Mouse (Mus musculus) CH12.LX (cell line): ENCODE results near the gene Wdr59. TPM values are rescaled to one million over a fixed set of nuclear protein-coding genes. Genes with fewer than 3 reads are reported as not detected.

Experiments used
- DNase-seq: peaks from one replicate; pipeline ENCODE4 v3.0.0-alpha.2; 2013; ENCODE audit errors: extremely low read depth
- H3K27ac ChIP-seq: 2 replicates; pipeline ENCODE4 v1.5.1; 2012; ENCODE audit warnings: low read depth, mild to moderate bottlenecking, control low read depth, moderate library complexity; ENCODE audit not compliant: insufficient read depth
- H3K27me3 ChIP-seq: replicated peaks from 2 replicates; pipeline ENCODE3; 2012; ENCODE audit warnings: inconsistent platforms
- H3K36me3 ChIP-seq, 2 experiments: replicated peaks in 1 of 2; 2 replicates each; pipeline versions ENCODE3 to v1.6.1; 2012; ENCODE audit warnings: inconsistent platforms in 1 of 2, low read length in 1 of 2, mild to moderate bottlenecking in 1 of 2, mixed read lengths in 1 of 2, moderate library complexity in 1 of 2; ENCODE audit not compliant: control insufficient read depth in 1 of 2, insufficient read depth in 1 of 2
- H3K4me1 ChIP-seq, 2 experiments: 2 replicates each; pipeline ENCODE4 v1.6.1; 2012; ENCODE audit warnings: inconsistent platforms in 1 of 2, moderate library complexity in 1 of 2; ENCODE audit not compliant: insufficient read depth in 2 of 2, control insufficient read depth in 1 of 2
- H3K4me2 ChIP-seq: 2 replicates; pipeline ENCODE4 v1.6.1; 2012; ENCODE audit warnings: low read depth, mild to moderate bottlenecking, control low read depth; ENCODE audit not compliant: poor library complexity, insufficient read depth, severe bottlenecking
- H3K4me3 ChIP-seq, 3 experiments: fragments of 150-350 bp in 1 of 3; sonication (generic) in 1 of 3; replicated peaks in 1 of 3; 2 replicates each; pipeline versions ENCODE3 to v1.5.1; 2011 to 2012; ENCODE audit warnings: low read depth in 2 of 3, low read length in 2 of 3, mild to moderate bottlenecking in 2 of 3, moderate library complexity in 2 of 3, control low read depth in 1 of 3, improper control_type of control experiment in 1 of 3, inconsistent platforms in 1 of 3, mixed read lengths in 1 of 3; ENCODE audit not compliant: poor library complexity in 1 of 3
- H3K79me2 ChIP-seq: replicated peaks from 2 replicates; pipeline ENCODE4 v1.6.1; 2012; ENCODE audit warnings: mild to moderate bottlenecking, moderate library complexity; ENCODE audit not compliant: control insufficient read depth, poor library complexity, insufficient read depth, severe bottlenecking; ENCODE audit errors: extremely low read depth
- H3K9ac ChIP-seq: 2 replicates; pipeline ENCODE4 v1.6.1; 2012; ENCODE audit warnings: low read depth, mild to moderate bottlenecking, control low read depth, moderate library complexity; ENCODE audit not compliant: insufficient read depth
- H3K9me3 ChIP-seq: replicated peaks from 2 replicates; pipeline ENCODE3; 2012; ENCODE audit warnings: low read length, inconsistent platforms, mixed read lengths
- BHLHE40 ChIP-seq: IDR thresholded peaks from 2 replicates; pipeline ENCODE4 v1.6.1; 2011; ENCODE audit warnings: mild to moderate bottlenecking, low read depth, low read length, improper control_type of control experiment
- CHD1 ChIP-seq: IDR thresholded peaks from 2 replicates; pipeline ENCODE4 v1.6.1; 2012; ENCODE audit warnings: low read depth, low read length, improper control_type of control experiment, inconsistent platforms
- CHD2 ChIP-seq: IDR thresholded peaks from 2 replicates; pipeline ENCODE4 v1.6.1; 2011; ENCODE audit warnings: low read length, improper control_type of control experiment
- CTCF ChIP-seq, 2 experiments: IDR thresholded peaks in 1 of 2; conservative IDR thresholded peaks in 1 of 2; 2 replicates each; pipeline ENCODE4 v1.5.1; 2011 to 2012; ENCODE audit warnings: low read depth in 2 of 2, low read length in 2 of 2, improper control_type of control experiment in 1 of 2, inconsistent platforms in 1 of 2, mild to moderate bottlenecking in 1 of 2, moderate library complexity in 1 of 2
- E2F4 ChIP-seq: IDR thresholded peaks from 2 replicates; pipeline ENCODE4 v1.6.1; 2011; ENCODE audit warnings: low read depth, low read length, improper control_type of control experiment; ENCODE audit not compliant: insufficient replicate concordance
- EP300 ChIP-seq: IDR thresholded peaks from 2 replicates; pipeline ENCODE4 v1.6.1; 2011; ENCODE audit warnings: low read length, improper control_type of control experiment
- ETS1 ChIP-seq: conservative IDR thresholded peaks from 2 replicates; pipeline ENCODE4 v1.6.1; 2012; ENCODE audit warnings: low read depth, mild to moderate bottlenecking, inconsistent platforms, low read length, improper control_type of control experiment, moderate library complexity
- GABPA ChIP-seq: IDR thresholded peaks from 2 replicates; pipeline ENCODE4 v1.6.1; 2012; ENCODE audit warnings: low read depth, low read length, improper control_type of control experiment, inconsistent platforms; ENCODE audit not compliant: insufficient replicate concordance
- JUN ChIP-seq: IDR thresholded peaks from 2 replicates; pipeline ENCODE4 v1.6.1; 2011; ENCODE audit warnings: low read depth, mild to moderate bottlenecking, low read length, improper control_type of control experiment, moderate library complexity; ENCODE audit not compliant: insufficient read depth
- MAFK ChIP-seq: IDR thresholded peaks from 2 replicates; pipeline ENCODE4 v1.6.1; 2011; ENCODE audit warnings: low read length, improper control_type of control experiment; ENCODE audit not compliant: insufficient replicate concordance
- MAX ChIP-seq: IDR thresholded peaks from 2 replicates; pipeline ENCODE4 v1.6.1; 2011; ENCODE audit warnings: low read length, improper control_type of control experiment
- MYC ChIP-seq: IDR thresholded peaks from 2 replicates; pipeline ENCODE4 v1.6.1; 2011; ENCODE audit warnings: low read depth, mild to moderate bottlenecking, improper control_type of control experiment, low read length
- NRF1 ChIP-seq: IDR thresholded peaks from 2 replicates; pipeline ENCODE4 v1.6.1; 2014; ENCODE audit warnings: low read depth, mild to moderate bottlenecking, inconsistent platforms, low read length, improper control_type of control experiment, moderate library complexity
- PAX5 ChIP-seq: IDR thresholded peaks from 2 replicates; pipeline ENCODE4 v1.6.1; 2012; ENCODE audit warnings: low read length, inconsistent platforms, mixed read lengths
- POLR2A ChIP-seq: IDR thresholded peaks from 2 replicates; pipeline ENCODE4 v1.6.1; 2011; ENCODE audit warnings: low read depth, mild to moderate bottlenecking, improper control_type of control experiment, low read length
- POLR2AphosphoS2 ChIP-seq: IDR thresholded peaks from 2 replicates; pipeline ENCODE4 v1.6.1; 2011; ENCODE audit warnings: low read depth, low read length, improper control_type of control experiment
- RCOR1 ChIP-seq: conservative IDR thresholded peaks from 2 replicates; pipeline ENCODE4 v1.6.1; 2012; ENCODE audit warnings: low read depth, mild to moderate bottlenecking, inconsistent platforms, low read length, improper control_type of control experiment
- SIN3A ChIP-seq: IDR thresholded peaks from 2 replicates; pipeline ENCODE4 v1.6.1; 2012; ENCODE audit warnings: low read length, improper control_type of control experiment, inconsistent platforms
- SMC3 ChIP-seq: IDR thresholded peaks from 2 replicates; pipeline ENCODE4 v1.6.1; 2011; ENCODE audit warnings: low read depth, low read length, improper control_type of control experiment
- UBTF ChIP-seq: IDR thresholded peaks from 2 replicates; pipeline ENCODE4 v1.6.1; 2012; ENCODE audit warnings: low read depth, mild to moderate bottlenecking, inconsistent platforms, low read length, improper control_type of control experiment, moderate library complexity
- USF1 ChIP-seq: IDR thresholded peaks from 2 replicates; pipeline ENCODE4 v1.6.1; 2014; ENCODE audit warnings: low read depth, mild to moderate bottlenecking, inconsistent platforms, low read length, improper control_type of control experiment
- USF2 ChIP-seq: conservative IDR thresholded peaks from 2 replicates; pipeline ENCODE4 v1.6.1; 2011; ENCODE audit warnings: low read depth, low read length, improper control_type of control experiment
- ZKSCAN1 ChIP-seq: IDR thresholded peaks from 2 replicates; pipeline ENCODE4 v1.6.1; 2012; ENCODE audit warnings: low read depth, inconsistent platforms, low read length, improper control_type of control experiment, borderline replicate concordance
- ZNF384 ChIP-seq: IDR thresholded peaks from 2 replicates; pipeline ENCODE4 v1.6.1; 2012; ENCODE audit warnings: low read depth, low read length, improper control_type of control experiment, inconsistent platforms
- dilution Hi-C: fragments of 300-500 bp; cut with MboI; formaldehyde crosslinking; loops from 2 replicates; pipeline ENCODE4 v1.14.3; 2020; ENCODE audit warnings: low sequenced_read_pairs; ENCODE audit not compliant: extremely low pct_unique_long_range_greater_than_20kb, extremely low pct_ligation_motif_present
- in situ Hi-C: fragments of 300-500 bp; cut with MboI; formaldehyde crosslinking; loops from 3 replicates; pipeline ENCODE4 v1.14.3; 2019; ENCODE audit warnings: low sequenced_read_pairs, low pct_ligation_motif_present, low pct_unique_long_range_greater_than_20kb, mixed read lengths
- polyA plus RNA-seq: library from polyadenylated mRNA; unstranded; fragments of >175 nt; gene quantifications from 2 replicates; pipeline ENCODE4 v1.2.1, GENCODE M21; 2012; ENCODE audit warnings: low read depth; ENCODE audit not compliant: insufficient read length
- total RNA-seq, 2 experiments: library from RNA; depleted of rRNA; stranded (reverse); fragments of 300-350 nt in 1 of 2; fragments of >200 nt in 1 of 2; gene quantifications; 2 replicates each; pipeline ENCODE4 v1.2.3; 2012 to 2014

Gene Wdr59
- total and polyA plus RNA-seq, 3 experiments: 6.2 to 15.6 (median 8.1) TPM

- no peak for TF ChIP-seq GABPA
- no peak for TF ChIP-seq NRF1
- no peak for TF ChIP-seq UBTF
- Histone ChIP-seq H3K27me3 (no peaks in the 10 kb centered on the region), H3K9ac (no peak overlapping the region), H3K4me1 (peaks cover 0 to 21% of the 10 kb centered on the region in 2 experiments; a peak in 2 of 4 replicates), H3K4me3 (no peak overlapping the region), H3K4me2 (no peak overlapping the region), H3K27ac (no peak overlapping the region), H3K36me3 (no peaks in the 10 kb centered on the region), H3K9me3 (no peaks in the 10 kb centered on the region), H3K79me2 (no peaks in the 10 kb centered on the region)
- dilution Hi-C loops: no loop called here
- no peak for DNase-seq
- in situ Hi-C loops: no loop called here
Observed at GRCm38 (mm10) chr8:111527149-111527548, 5.3 kb upstream of the Wdr59 start.

- DNase-seq: no peak
Observed at GRCm38 (mm10) chr8:111526403-111527024, 4.6 kb upstream of the Wdr59 start.

GRCm38 (mm10) chr8:111517466-111517865 is 4.4 kb downstream of the Wdr59 start:
- Histone ChIP-seq H3K27me3 (no peaks in the 10 kb centered on the region), H3K9me3 (peaks cover 15% of the 10 kb centered on the region), H3K36me3 (peaks cover 0 to 37% of the 10 kb centered on the region in 2 experiments), H3K4me1 (peaks cover 0 to 21% of the 10 kb centered on the region in 2 experiments; a peak in 2 of 4 replicates), H3K9ac (no peak overlapping the region), H3K4me2 (no peak overlapping the region), H3K79me2 (peaks cover 7% of the 10 kb centered on the region), H3K4me3 (no peak overlapping the region), H3K27ac (no peak overlapping the region)
- TF ChIP-seq EP300 (peak; percentile 73), E2F4 (no peak), MAX (peak; percentile 85), MYC (peak; percentile 75; the same call in 1 of the 2 replicates), RCOR1 (no peak), SIN3A (no peak), BHLHE40 (peak; percentile 98), ETS1 (peak; percentile 60), POLR2AphosphoS2 (no peak), MAFK (no peak), CHD1 (no peak), PAX5 (no peak), ZNF384 (0 out of 2 replicates have a peak, but pooled peaks have one; percentile 25), USF1 (no peak), CTCF (conservative IDR thresholded peaks at IDR 0.05 in 1 of 2, IDR thresholded peaks at IDR 0.05 in 1 of 2; ENCODE audit: low read depth in 2 of 2, low read length in 2 of 2) (no peak), UBTF (no peak), ZKSCAN1 (no peak)
- dilution Hi-C loops (no loop called here), in situ Hi-C loops (no loop called here)
- peak; percentile 71 for DNase-seq

More at GRCm38 (mm10) chr8:111526403-111527024, 4.6 kb upstream of the Wdr59 start:
- Histone ChIP-seq H3K9ac (no peak overlapping the region), H3K9me3 (no peaks in the 10 kb centered on the region), H3K4me2 (no peak overlapping the region), H3K79me2 (no peaks in the 10 kb centered on the region), H3K36me3 (no peaks in the 10 kb centered on the region), H3K4me3 (no peak overlapping the region), H3K4me1 (peaks cover 0 to 21% of the 10 kb centered on the region in 2 experiments; a peak in 2 of 4 replicates), H3K27ac (no peak overlapping the region), H3K27me3 (no peaks in the 10 kb centered on the region)
- dilution Hi-C loops: no loop called here
- in situ Hi-C loops: no loop called here
- TF ChIP-seq CHD2 (no peak), JUN (no peak), CHD1 (no peak), BHLHE40 (no peak), E2F4 (no peak), MAFK (no peak), SMC3 (no peak), POLR2A (no peak), USF2 (no peak), EP300 (no peak)
